Mouse (Mus musculus): ENCODE results near the gene Cxcl14. TPM values are rescaled to one million over a fixed set of nuclear protein-coding genes. Genes with fewer than 3 reads are reported as not detected.
A peak's percentile ranks its signal among the peaks of the same experiment; 100 is the strongest.

Gene Cxcl14
- polyA plus RNA-seq, 1 experiment from 2014 or later, result 0.12 TPM

- no peak overlapping the region for H3K9ac ChIP-seq (replicated peaks)
- 86% methylated on average over 11 of the region's 11 CpGs for WGBS (ENCODE audit: insufficient replicate concordance)
- ATAC-seq (no peak), DNase-seq (no peak)
- no peak overlapping the region for H3K27ac ChIP-seq (ENCODE audit: low read depth)
- peaks cover 38% of the 10 kb centered on the region for H3K27me3 ChIP-seq (ENCODE audit: insufficient read depth, low read length)
- H3K4me1 ChIP-seq (ENCODE audit: insufficient read depth), result no peaks in the 10 kb centered on the region; the same call in 1 of the 2 replicates
- H3K36me3 ChIP-seq (replicated peaks; ENCODE audit: insufficient read depth, low read length), result no peaks in the 10 kb centered on the region
- TF ChIP-seq EP300 (IDR thresholded peaks at IDR 0.05; ENCODE audit: low read depth) (no peak), CTCF (IDR thresholded peaks at IDR 0.05; ENCODE audit: low read depth) (no peak)
- H3K9me3 ChIP-seq (ENCODE audit: low read length), result no peaks in the 10 kb centered on the region
- no peak overlapping the region for H3K4me2 ChIP-seq (ENCODE audit: low read depth, low read length)
- no peak overlapping the region for H3K4me3 ChIP-seq (ENCODE audit: low read depth, low read length)
These were observed 3.0 kb upstream of the Cxcl14 start for GRCm38 (mm10) chr13:56299336-56299735.

GRCm38 (mm10) chr13:56296659-56297020 lies 289 bp upstream of the Cxcl14 start:
- DNase-seq, result no peak
- Histone ChIP-seq H3K27ac (ENCODE audit: low read depth) (no peak overlapping the region), H3K4me1 (ENCODE audit: insufficient read depth) (no peaks in the 10 kb centered on the region; the same call in 1 of the 2 replicates), H3K4me3 (ENCODE audit: low read depth, low read length) (no peak overlapping the region), H3K27me3 (ENCODE audit: insufficient read depth, low read length) (peaks cover 50% of the 10 kb centered on the region), H3K4me2 (ENCODE audit: low read depth, low read length) (no peak overlapping the region), H3K36me3 (replicated peaks; ENCODE audit: insufficient read depth, low read length) (no peaks in the 10 kb centered on the region), H3K9me3 (ENCODE audit: low read length) (no peaks in the 10 kb centered on the region), H3K9ac (replicated peaks) (no peak overlapping the region)
- TF ChIP-seq EP300 (IDR thresholded peaks at IDR 0.05; ENCODE audit: low read depth) (no peak), CTCF (IDR thresholded peaks at IDR 0.05; ENCODE audit: low read depth) (no peak)
- ATAC-seq, result no peak
- WGBS (ENCODE audit: insufficient replicate concordance), result 7% methylated on average over 8 of the region's 8 CpGs

GRCm38 (mm10) chr13:56295586-56295942 lies 787 bp downstream of the Cxcl14 start:
- no peaks in the 10 kb centered on the region; the same call in 1 of the 2 replicates for H3K4me1 ChIP-seq (ENCODE audit: insufficient read depth)
- H3K4me2 ChIP-seq (ENCODE audit: low read depth, low read length), result 0 out of 2 replicates have a peak overlapping the region, but pooled peaks have one; percentile 22
- no peak overlapping the region for H3K27ac ChIP-seq (ENCODE audit: low read depth)
- ATAC-seq (no peak), DNase-seq (no peak)
- no peak overlapping the region; the same call in 1 of the 2 replicates for H3K4me3 ChIP-seq (ENCODE audit: low read depth, low read length)
- WGBS (ENCODE audit: insufficient replicate concordance), result 2% methylated on average over 13 of the region's 13 CpGs
- H3K27me3 ChIP-seq (ENCODE audit: insufficient read depth, low read length), result peaks cover 50% of the 10 kb centered on the region
- H3K36me3 ChIP-seq (replicated peaks; ENCODE audit: insufficient read depth, low read length), result no peaks in the 10 kb centered on the region
- TF ChIP-seq CTCF (IDR thresholded peaks at IDR 0.05; ENCODE audit: low read depth) (no peak), EP300 (IDR thresholded peaks at IDR 0.05; ENCODE audit: low read depth) (no peak)
- no peaks in the 10 kb centered on the region for H3K9me3 ChIP-seq (ENCODE audit: low read length)
- no peak overlapping the region for H3K9ac ChIP-seq (replicated peaks)

GRCm38 (mm10) chr13:56294908-56295307 lies 1.4 kb downstream of the Cxcl14 start:
- peaks cover 50% of the 10 kb centered on the region for H3K27me3 ChIP-seq (ENCODE audit: insufficient read depth, low read length)
- no peaks in the 10 kb centered on the region for H3K9me3 ChIP-seq (ENCODE audit: low read length)
- no peaks in the 10 kb centered on the region for H3K36me3 ChIP-seq (replicated peaks; ENCODE audit: insufficient read depth, low read length)
- WGBS (ENCODE audit: insufficient replicate concordance), result 7% methylated on average over 10 of the region's 10 CpGs
- H3K9ac ChIP-seq (replicated peaks), result no peak overlapping the region
- no peaks in the 10 kb centered on the region; the same call in 1 of the 2 replicates for H3K4me1 ChIP-seq (ENCODE audit: insufficient read depth)
- no peak overlapping the region for H3K27ac ChIP-seq (ENCODE audit: low read depth)
- TF ChIP-seq EP300 (IDR thresholded peaks at IDR 0.05; ENCODE audit: low read depth) (no peak), CTCF (IDR thresholded peaks at IDR 0.05; ENCODE audit: low read depth) (no peak)
- H3K4me2 ChIP-seq (ENCODE audit: low read depth, low read length), result no peak overlapping the region
- DNase-seq (no peak), ATAC-seq (no peak)
- no peak overlapping the region for H3K4me3 ChIP-seq (ENCODE audit: low read depth, low read length)

GRCm38 (mm10) chr13:56289998-56290397 lies 6.4 kb downstream of the Cxcl14 start:
- DNase-seq, result no peak
- TF ChIP-seq CTCF (IDR thresholded peaks at IDR 0.05; ENCODE audit: low read depth) (peak; percentile 30; the same call in 1 of the 2 replicates), EP300 (IDR thresholded peaks at IDR 0.05; ENCODE audit: low read depth) (no peak)
- no peak overlapping the region for H3K4me2 ChIP-seq (ENCODE audit: low read depth, low read length)
- H3K27ac ChIP-seq (ENCODE audit: low read depth), result no peak overlapping the region
- peaks cover 19% of the 10 kb centered on the region for H3K27me3 ChIP-seq (ENCODE audit: insufficient read depth, low read length)
- H3K9me3 ChIP-seq (ENCODE audit: low read length), result no peaks in the 10 kb centered on the region
- no peak for ATAC-seq
- H3K4me3 ChIP-seq (ENCODE audit: low read depth, low read length), result no peak overlapping the region
- WGBS (ENCODE audit: insufficient replicate concordance), result 76% methylated on average over 6 of the region's 6 CpGs
- H3K36me3 ChIP-seq (replicated peaks; ENCODE audit: insufficient read depth, low read length), result no peaks in the 10 kb centered on the region
- no peak overlapping the region for H3K9ac ChIP-seq (replicated peaks)
- no peaks in the 10 kb centered on the region for H3K4me1 ChIP-seq (ENCODE audit: insufficient read depth)

GRCm38 (mm10) chr13:56289261-56289660 lies 7.1 kb downstream of the Cxcl14 start:
- TF ChIP-seq EP300 (IDR thresholded peaks at IDR 0.05; ENCODE audit: low read depth) (no peak), CTCF (IDR thresholded peaks at IDR 0.05; ENCODE audit: low read depth) (no peak)
- DNase-seq (no peak), ATAC-seq (no peak)
- Histone ChIP-seq H3K36me3 (replicated peaks; ENCODE audit: insufficient read depth, low read length) (no peaks in the 10 kb centered on the region), H3K4me2 (ENCODE audit: low read depth, low read length) (no peak overlapping the region), H3K27ac (ENCODE audit: low read depth) (no peak overlapping the region), H3K9ac (replicated peaks) (no peak overlapping the region), H3K4me1 (ENCODE audit: insufficient read depth) (no peaks in the 10 kb centered on the region), H3K4me3 (ENCODE audit: low read depth, low read length) (no peak overlapping the region), H3K27me3 (ENCODE audit: insufficient read depth, low read length) (peaks cover 13% of the 10 kb centered on the region; the same call in 1 of the 2 replicates), H3K9me3 (ENCODE audit: low read length) (no peaks in the 10 kb centered on the region)
- 70% methylated on average over 11 of the region's 11 CpGs for WGBS (ENCODE audit: insufficient replicate concordance)

GRCm38 (mm10) chr13:56288601-56289000 lies 7.8 kb downstream of the Cxcl14 start:
- Histone ChIP-seq H3K9me3 (ENCODE audit: low read length) (no peaks in the 10 kb centered on the region), H3K27me3 (ENCODE audit: insufficient read depth, low read length) (0 out of 2 replicates have a peak, but pooled peaks cover 9% of the 10 kb centered on the region), H3K4me1 (ENCODE audit: insufficient read depth) (no peaks in the 10 kb centered on the region), H3K9ac (replicated peaks) (no peak overlapping the region), H3K4me2 (ENCODE audit: low read depth, low read length) (no peak overlapping the region), H3K4me3 (ENCODE audit: low read depth, low read length) (no peak overlapping the region), H3K27ac (ENCODE audit: low read depth) (no peak overlapping the region), H3K36me3 (replicated peaks; ENCODE audit: insufficient read depth, low read length) (no peaks in the 10 kb centered on the region)
- no peak for DNase-seq
- TF ChIP-seq EP300 (IDR thresholded peaks at IDR 0.05; ENCODE audit: low read depth) (no peak), CTCF (IDR thresholded peaks at IDR 0.05; ENCODE audit: low read depth) (no peak)
- 46% methylated on average over 4 of the region's 4 CpGs for WGBS (ENCODE audit: insufficient replicate concordance)
- no peak for ATAC-seq
